Mouse (Mus musculus): ENCODE measurements around the gene Zfp672. TPM values are rescaled to one million over a fixed set of nuclear protein-coding genes. Genes with fewer than 3 reads are reported as not detected.

Zfp672 gene
- polyA plus RNA-seq, 1 experiment, result 17.5 TPM

DNA sequence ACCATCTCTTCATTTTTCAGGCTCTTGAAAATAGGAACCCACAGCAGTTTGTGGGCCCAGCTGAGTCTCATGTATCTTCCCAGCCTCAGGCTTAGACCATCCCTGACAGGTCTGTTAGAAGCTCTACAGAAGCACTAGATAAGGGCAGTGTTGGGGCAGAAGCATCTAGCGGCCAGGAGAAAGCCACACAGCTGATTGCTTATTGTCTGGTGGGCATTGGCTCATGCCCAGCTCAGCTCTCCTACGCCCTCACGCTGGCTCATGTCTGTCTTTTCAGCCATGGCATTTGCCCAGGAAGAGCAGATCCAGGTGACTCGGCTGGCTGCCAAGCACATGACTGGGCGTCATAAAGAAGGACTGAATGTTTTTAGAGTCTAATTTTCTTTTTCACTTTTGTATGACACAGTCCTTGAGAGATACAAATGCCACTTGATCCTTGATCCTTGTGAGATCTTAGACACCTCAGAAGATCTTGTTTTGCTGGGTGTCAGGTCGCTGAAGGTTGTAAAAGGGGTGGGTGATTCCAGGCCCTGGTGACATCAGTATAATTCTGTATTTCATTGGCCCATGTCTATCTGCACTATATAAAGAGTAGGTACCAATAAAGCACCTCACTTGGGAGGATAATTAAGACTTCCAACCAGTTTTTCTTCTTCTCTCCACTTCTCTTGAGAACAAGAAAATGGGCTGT, 27.9 kb upstream of the Zfp672 start:
- H3K4me3 ChIP-seq (ENCODE audit: low read depth, low read length), result no peak overlapping the region
- peaks cover 39% of the 10 kb centered on the region for H3K4me1 ChIP-seq (ENCODE audit: control insufficient read depth, insufficient read depth, insufficient read length, low read length)
- H3K27ac ChIP-seq (ENCODE audit: insufficient read depth, low read depth, low read length), result peak overlapping the region; percentile 34
- TF ChIP-seq CTCF (IDR thresholded peaks at IDR 0.05; ENCODE audit: extremely low read depth, insufficient read length, insufficient replicate concordance, low read depth, low read length), result no peak
- TF ChIP-seq POLR2A (IDR thresholded peaks at IDR 0.05; ENCODE audit: low read depth, low read length), result no peak
- H3K27me3 ChIP-seq (ENCODE audit: control insufficient read depth, insufficient read depth, low read length), result no peaks in the 10 kb centered on the region
- no peaks in the 10 kb centered on the region for H3K36me3 ChIP-seq (ENCODE audit: control insufficient read depth, insufficient read depth, low read length)
- 22% methylated on average over 6 of the region's 6 CpGs for whole genome bisulfite sequencing

GRCm38 (mm10) chr11:58357042-58357441, 26.9 kb upstream of the Zfp672 start:
- WGBS, result 64% methylated on average over 3 of the region's 3 CpGs
- Histone ChIP-seq H3K4me3 (ENCODE audit: low read depth, low read length) (no peak overlapping the region), H3K27me3 (ENCODE audit: control insufficient read depth, insufficient read depth, low read length) (no peaks in the 10 kb centered on the region), H3K27ac (ENCODE audit: insufficient read depth, low read depth, low read length) (peak overlapping the region; percentile 33), H3K36me3 (ENCODE audit: control insufficient read depth, insufficient read depth, low read length) (no peaks in the 10 kb centered on the region), H3K4me1 (ENCODE audit: control insufficient read depth, insufficient read depth, insufficient read length, low read length) (peaks cover 38% of the 10 kb centered on the region)
- no peak for TF ChIP-seq CTCF (IDR thresholded peaks at IDR 0.05; ENCODE audit: extremely low read depth, insufficient read length, insufficient replicate concordance, low read depth, low read length)
- no peak for TF ChIP-seq POLR2A (IDR thresholded peaks at IDR 0.05; ENCODE audit: low read depth, low read length)

DNA sequence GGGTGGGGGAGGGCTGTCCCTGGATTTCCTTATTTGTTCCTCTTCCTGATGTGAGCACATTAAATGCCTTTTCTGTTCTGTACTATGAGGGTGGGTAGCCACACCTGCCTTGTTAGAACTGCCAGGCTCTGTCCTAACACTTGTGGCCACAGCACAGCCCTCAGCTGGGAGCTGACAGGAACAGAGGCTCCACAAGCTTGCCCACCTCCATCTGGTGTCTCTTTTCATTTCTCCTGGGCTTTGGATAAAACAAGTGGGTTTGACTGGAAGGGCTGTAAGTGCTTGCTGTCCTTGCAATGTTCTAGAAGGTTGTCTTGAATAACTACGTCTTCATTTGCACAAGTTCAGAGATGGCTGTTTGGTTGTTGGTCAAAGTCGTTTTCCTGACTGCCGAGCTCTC, 24.8 kb upstream of the Zfp672 start:
- Histone ChIP-seq H3K36me3 (ENCODE audit: control insufficient read depth, insufficient read depth, low read length) (no peaks in the 10 kb centered on the region), H3K27me3 (ENCODE audit: control insufficient read depth, insufficient read depth, low read length) (no peaks in the 10 kb centered on the region), H3K4me3 (ENCODE audit: low read depth, low read length) (no peak overlapping the region), H3K4me1 (ENCODE audit: control insufficient read depth, insufficient read depth, insufficient read length, low read length) (peaks cover 31% of the 10 kb centered on the region), H3K27ac (ENCODE audit: insufficient read depth, low read depth, low read length) (no peak overlapping the region)
- 43% methylated on average over 3 of the region's 3 CpGs for WGBS
- TF ChIP-seq POLR2A (IDR thresholded peaks at IDR 0.05; ENCODE audit: low read depth, low read length) (no peak), CTCF (IDR thresholded peaks at IDR 0.05; ENCODE audit: extremely low read depth, insufficient read length, insufficient replicate concordance, low read depth, low read length) (no peak)

- WGBS, result 72% methylated on average over 10 of the region's 10 CpGs
- peaks cover 31% of the 10 kb centered on the region for H3K4me1 ChIP-seq (ENCODE audit: control insufficient read depth, insufficient read depth, insufficient read length, low read length)
- no peaks in the 10 kb centered on the region for H3K27me3 ChIP-seq (ENCODE audit: control insufficient read depth, insufficient read depth, low read length)
- H3K36me3 ChIP-seq (ENCODE audit: control insufficient read depth, insufficient read depth, low read length), result no peaks in the 10 kb centered on the region
- H3K27ac ChIP-seq (ENCODE audit: insufficient read depth, low read depth, low read length), result no peak overlapping the region
- H3K4me3 ChIP-seq (ENCODE audit: low read depth, low read length), result no peak overlapping the region
- TF ChIP-seq POLR2A (IDR thresholded peaks at IDR 0.05; ENCODE audit: low read depth, low read length) (no peak), CTCF (IDR thresholded peaks at IDR 0.05; ENCODE audit: extremely low read depth, insufficient read length, insufficient replicate concordance, low read depth, low read length) (no peak)
Measured at GRCm38 (mm10) chr11:58354476-58354875, 24.3 kb upstream of the Zfp672 start.

- no peak overlapping the region for H3K27ac ChIP-seq (ENCODE audit: insufficient read depth, low read depth, low read length)
- 48% methylated on average over 3 of the region's 3 CpGs for WGBS
- H3K27me3 ChIP-seq (ENCODE audit: control insufficient read depth, insufficient read depth, low read length), result no peaks in the 10 kb centered on the region
- no peak for TF ChIP-seq CTCF (IDR thresholded peaks at IDR 0.05; ENCODE audit: extremely low read depth, insufficient read length, insufficient replicate concordance, low read depth, low read length)
- no peak for TF ChIP-seq POLR2A (IDR thresholded peaks at IDR 0.05; ENCODE audit: low read depth, low read length)
- no peak overlapping the region for H3K4me3 ChIP-seq (ENCODE audit: low read depth, low read length)
- peaks cover 31% of the 10 kb centered on the region for H3K4me1 ChIP-seq (ENCODE audit: control insufficient read depth, insufficient read depth, insufficient read length, low read length)
- no peaks in the 10 kb centered on the region for H3K36me3 ChIP-seq (ENCODE audit: control insufficient read depth, insufficient read depth, low read length)
Measured at GRCm38 (mm10) chr11:58353709-58354108, 23.6 kb upstream of the Zfp672 start.

DNA sequence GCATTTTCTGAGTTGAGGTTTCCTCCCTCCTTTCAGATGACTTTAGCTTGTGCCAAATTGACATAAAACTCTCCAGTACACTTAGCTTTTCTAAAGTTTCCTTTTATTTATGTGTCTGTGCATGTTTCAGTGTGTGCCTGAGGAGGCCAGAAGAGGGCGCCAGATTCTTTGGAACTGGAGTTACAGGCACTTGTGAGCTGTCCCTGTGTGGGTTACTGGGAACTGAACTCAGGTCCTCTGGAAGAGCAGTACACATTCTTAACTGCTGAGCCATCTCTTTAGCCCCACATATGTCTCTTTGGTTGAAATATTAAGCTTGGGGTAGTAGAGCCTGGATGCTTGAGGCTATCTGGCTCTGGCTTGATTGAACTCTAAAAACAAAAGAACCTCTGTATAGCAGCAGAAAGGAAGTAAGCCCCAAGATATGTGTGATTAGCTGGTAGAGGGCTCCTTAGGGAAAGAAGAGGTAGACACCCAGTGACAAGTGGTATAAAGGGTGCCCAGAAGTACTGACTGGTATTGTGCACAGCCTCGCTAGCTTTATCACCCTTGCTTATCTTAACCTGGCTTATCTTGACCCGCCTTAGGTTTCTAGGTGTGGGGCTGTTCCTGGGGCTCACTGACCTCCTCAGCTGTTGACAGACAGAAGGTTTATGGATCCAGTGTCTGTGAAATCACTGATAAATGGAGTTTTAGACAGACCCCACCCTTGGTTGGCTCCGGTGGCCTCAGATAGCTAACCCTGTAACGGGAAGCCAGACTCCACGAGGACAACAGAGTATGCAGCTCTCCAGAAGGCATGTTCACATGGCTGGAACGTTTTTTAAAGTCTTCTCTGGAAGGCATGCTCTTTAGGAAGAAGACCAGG, 22.8 kb upstream of the Zfp672 start:
- no peaks in the 10 kb centered on the region for H3K36me3 ChIP-seq (ENCODE audit: control insufficient read depth, insufficient read depth, low read length)
- WGBS, result 16% methylated on average over 7 of the region's 7 CpGs
- peak overlapping the region; percentile 40 for H3K27ac ChIP-seq (ENCODE audit: insufficient read depth, low read depth, low read length)
- peak; percentile 62; the same call in 1 of the 2 replicates for TF ChIP-seq CTCF (IDR thresholded peaks at IDR 0.05; ENCODE audit: extremely low read depth, insufficient read length, insufficient replicate concordance, low read depth, low read length)
- TF ChIP-seq POLR2A (IDR thresholded peaks at IDR 0.05; ENCODE audit: low read depth, low read length), result no peak
- peaks cover 31% of the 10 kb centered on the region for H3K4me1 ChIP-seq (ENCODE audit: control insufficient read depth, insufficient read depth, insufficient read length, low read length)
- no peak overlapping the region for H3K4me3 ChIP-seq (ENCODE audit: low read depth, low read length)
- H3K27me3 ChIP-seq (ENCODE audit: control insufficient read depth, insufficient read depth, low read length), result no peaks in the 10 kb centered on the region

DNA sequence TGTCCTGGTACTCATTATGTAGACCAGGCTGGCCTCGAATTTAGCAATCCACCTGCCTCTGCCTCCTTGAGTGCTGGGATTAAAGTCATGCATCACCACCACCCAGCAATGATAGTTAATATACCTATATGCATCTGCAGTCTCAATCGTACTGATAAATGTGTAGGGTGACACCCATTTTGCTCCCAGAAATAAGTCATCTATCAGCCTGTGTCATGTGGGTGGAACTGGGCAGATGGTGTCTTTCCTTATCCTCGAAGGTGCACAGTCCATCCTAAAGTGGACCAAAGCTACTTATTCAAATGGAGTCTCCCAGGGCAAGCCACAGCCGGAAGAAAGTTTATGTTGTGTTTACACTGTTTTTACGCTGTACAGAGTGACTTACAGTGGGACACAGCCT, 21.0 kb upstream of the Zfp672 start:
- peaks cover 12% of the 10 kb centered on the region for H3K36me3 ChIP-seq (ENCODE audit: control insufficient read depth, insufficient read depth, low read length)
- H3K4me1 ChIP-seq (ENCODE audit: control insufficient read depth, insufficient read depth, insufficient read length, low read length), result peaks cover 17% of the 10 kb centered on the region; the same call in 1 of the 2 replicates
- no peaks in the 10 kb centered on the region for H3K27me3 ChIP-seq (ENCODE audit: control insufficient read depth, insufficient read depth, low read length)
- 46% methylated on average over 5 of the region's 5 CpGs for WGBS
- no peak overlapping the region for H3K4me3 ChIP-seq (ENCODE audit: low read depth, low read length)
- no peak overlapping the region for H3K27ac ChIP-seq (ENCODE audit: insufficient read depth, low read depth, low read length)
- TF ChIP-seq POLR2A (IDR thresholded peaks at IDR 0.05; ENCODE audit: low read depth, low read length) (no peak), CTCF (IDR thresholded peaks at IDR 0.05; ENCODE audit: extremely low read depth, insufficient read length, insufficient replicate concordance, low read depth, low read length) (no peak)

Data from small intestine, adult 2 months (tissue).